Mouse (Mus musculus): ENCODE measurements around the gene Ccdc27. TPM values are rescaled to one million over a fixed set of nuclear protein-coding genes. Genes with fewer than 3 reads are reported as not detected.
A peak's percentile ranks its signal among the peaks of the same experiment; 100 is the strongest.

Ccdc27 gene
- total RNA-seq, 1 experiment = not detected

DNA sequence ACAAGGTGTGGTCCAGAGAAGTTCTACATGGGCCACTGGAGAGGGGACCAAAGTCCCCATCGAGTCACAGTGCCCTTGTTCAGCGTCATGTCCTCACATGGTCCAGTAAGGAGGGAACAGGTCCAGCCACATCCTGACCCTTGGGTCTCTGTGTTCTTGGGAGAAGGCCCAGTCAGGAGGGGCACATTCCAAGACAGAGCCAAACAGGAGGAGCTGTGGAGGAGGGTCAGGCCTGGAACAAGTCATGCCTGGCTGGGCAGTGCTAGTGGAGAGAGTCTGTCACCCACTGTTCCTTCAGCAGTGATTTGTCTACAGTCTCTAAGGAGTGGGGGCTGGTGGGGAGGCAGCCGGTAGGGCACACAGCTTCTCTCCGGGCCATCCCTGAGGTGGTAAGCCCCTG, 20.1 kb downstream of the Ccdc27 start:
- Histone ChIP-seq H3K4me3 (ENCODE audit: insufficient read depth in 1 of 2, low read depth in 1 of 2, low read length in 2 of 2, poor library complexity in 1 of 2, severe bottlenecking in 1 of 2) (no peak overlapping the region), H3K9me3 (ENCODE audit: control insufficient read depth, insufficient read depth, low read depth, low read length) (no peaks in the 10 kb centered on the region), H3K27ac (ENCODE audit: insufficient read depth, low read depth, low read length, poor library complexity, severe bottlenecking) (no peak overlapping the region), H3K4me1 (ENCODE audit: control insufficient read depth in 2 of 2, insufficient read depth in 2 of 2, low read length in 2 of 2, poor library complexity in 1 of 2) (peaks cover 0 to 4% of the 10 kb centered on the region in 2 experiments; a peak in 1 of 4 replicates), H3K9ac (ENCODE audit: insufficient read depth, low read depth, low read length, poor library complexity, severe bottlenecking) (no peak overlapping the region), H3K36me3 (ENCODE audit: control insufficient read depth, insufficient read depth, low read length, poor library complexity, severe bottlenecking) (peaks cover 41% of the 10 kb centered on the region)
- no peak for DNase-seq (ENCODE audit: low read depth, low spot score)
- TF ChIP-seq HCFC1 (IDR thresholded peaks at IDR 0.05; ENCODE audit: borderline replicate concordance, insufficient read depth, low read length) (no peak), MAFK (IDR thresholded peaks at IDR 0.05; ENCODE audit: insufficient read depth, low read depth, low read length) (no peak), ZNF384 (IDR thresholded peaks at IDR 0.05; ENCODE audit: low read depth, low read length) (no peak), CHD2 (IDR thresholded peaks at IDR 0.05; ENCODE audit: low read depth, low read length) (no peak), ZC3H11A (IDR thresholded peaks at IDR 0.05; ENCODE audit: borderline replicate concordance, low read depth, low read length) (no peak)
- in situ Hi-C loops (cut with MboI; ENCODE audit: low sequenced_read_pairs in 2 of 2, unreplicated experiment in 2 of 2) = no loop called here

DNA sequence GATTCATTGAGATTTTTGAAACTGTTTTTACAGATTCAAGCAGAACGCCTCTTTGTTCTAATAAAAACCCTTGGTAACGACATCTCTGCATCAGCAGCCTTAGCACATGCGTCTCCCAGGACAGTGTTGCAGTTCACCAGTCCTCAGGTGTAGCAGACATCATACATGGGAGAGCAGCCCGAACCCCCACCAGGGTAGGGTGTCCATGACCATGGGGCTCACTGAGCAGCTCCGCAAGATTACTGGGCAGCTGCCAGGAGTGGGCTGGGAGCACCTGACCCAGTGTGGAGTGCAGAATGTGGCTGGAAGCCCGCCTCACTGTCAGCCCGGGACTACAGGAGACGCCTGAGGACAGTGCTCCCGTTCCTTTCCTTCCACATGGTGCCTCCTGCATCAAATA, 21.0 kb downstream of the Ccdc27 start:
- in situ Hi-C loops (cut with MboI; ENCODE audit: low sequenced_read_pairs in 2 of 2, unreplicated experiment in 2 of 2) = no loop called here
- Histone ChIP-seq H3K36me3 (ENCODE audit: control insufficient read depth, insufficient read depth, low read length, poor library complexity, severe bottlenecking) (peaks cover 50% of the 10 kb centered on the region), H3K9me3 (ENCODE audit: control insufficient read depth, insufficient read depth, low read depth, low read length) (no peaks in the 10 kb centered on the region), H3K9ac (ENCODE audit: insufficient read depth, low read depth, low read length, poor library complexity, severe bottlenecking) (no peak overlapping the region), H3K4me3 (ENCODE audit: insufficient read depth in 1 of 2, low read depth in 1 of 2, low read length in 2 of 2, poor library complexity in 1 of 2, severe bottlenecking in 1 of 2) (no peak overlapping the region), H3K4me1 (ENCODE audit: control insufficient read depth in 2 of 2, insufficient read depth in 2 of 2, low read length in 2 of 2, poor library complexity in 1 of 2) (peaks cover 0 to 4% of the 10 kb centered on the region in 2 experiments; a peak in 1 of 4 replicates), H3K27ac (ENCODE audit: insufficient read depth, low read depth, low read length, poor library complexity, severe bottlenecking) (no peak overlapping the region)
- TF ChIP-seq MAFK (IDR thresholded peaks at IDR 0.05; ENCODE audit: insufficient read depth, low read depth, low read length) (no peak), CHD2 (IDR thresholded peaks at IDR 0.05; ENCODE audit: low read depth, low read length) (no peak), HCFC1 (IDR thresholded peaks at IDR 0.05; ENCODE audit: borderline replicate concordance, insufficient read depth, low read length) (no peak), ZNF384 (IDR thresholded peaks at IDR 0.05; ENCODE audit: low read depth, low read length) (no peak), ZC3H11A (IDR thresholded peaks at IDR 0.05; ENCODE audit: borderline replicate concordance, low read depth, low read length) (no peak)
- DNase-seq (ENCODE audit: low read depth, low spot score) = no peak

DNA sequence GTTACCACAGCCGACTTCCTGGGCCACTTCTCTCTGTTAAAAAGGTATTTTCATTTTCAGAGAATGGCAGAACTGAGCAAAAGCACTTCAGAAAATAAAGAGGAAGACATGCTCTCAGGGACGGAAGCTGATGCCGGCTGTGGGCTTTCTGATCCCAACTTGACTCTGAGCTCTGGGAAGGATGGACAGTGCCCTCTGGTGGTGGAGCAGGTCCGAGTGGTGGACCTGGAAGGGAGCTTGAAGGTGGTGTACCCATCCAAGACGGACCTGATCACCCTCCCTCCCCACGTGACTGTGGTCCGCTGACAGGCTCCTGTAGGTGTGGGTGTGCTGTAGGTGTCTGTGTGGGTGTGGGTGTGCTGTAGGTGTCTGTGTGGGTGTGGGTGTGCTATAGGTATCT, 22.9 kb downstream of the Ccdc27 start:
- Histone ChIP-seq H3K4me3 (ENCODE audit: insufficient read depth in 1 of 2, low read depth in 1 of 2, low read length in 2 of 2, poor library complexity in 1 of 2, severe bottlenecking in 1 of 2) (no peak overlapping the region), H3K36me3 (ENCODE audit: control insufficient read depth, insufficient read depth, low read length, poor library complexity, severe bottlenecking) (peaks cover 63% of the 10 kb centered on the region), H3K4me1 (ENCODE audit: control insufficient read depth in 2 of 2, insufficient read depth in 2 of 2, low read length in 2 of 2, poor library complexity in 1 of 2) (0 out of 4 replicates have a peak, but pooled peaks cover 0 to 2% of the 10 kb centered on the region in 2 experiments), H3K9me3 (ENCODE audit: control insufficient read depth, insufficient read depth, low read depth, low read length) (no peaks in the 10 kb centered on the region), H3K9ac (ENCODE audit: insufficient read depth, low read depth, low read length, poor library complexity, severe bottlenecking) (no peak overlapping the region), H3K27ac (ENCODE audit: insufficient read depth, low read depth, low read length, poor library complexity, severe bottlenecking) (no peak overlapping the region)
- peak; percentile 45 for DNase-seq (ENCODE audit: low read depth, low spot score)
- TF ChIP-seq MAFK (IDR thresholded peaks at IDR 0.05; ENCODE audit: insufficient read depth, low read depth, low read length) = no peak
- in situ Hi-C loops (cut with MboI; ENCODE audit: low sequenced_read_pairs in 2 of 2, unreplicated experiment in 2 of 2) = no loop called here

DNA sequence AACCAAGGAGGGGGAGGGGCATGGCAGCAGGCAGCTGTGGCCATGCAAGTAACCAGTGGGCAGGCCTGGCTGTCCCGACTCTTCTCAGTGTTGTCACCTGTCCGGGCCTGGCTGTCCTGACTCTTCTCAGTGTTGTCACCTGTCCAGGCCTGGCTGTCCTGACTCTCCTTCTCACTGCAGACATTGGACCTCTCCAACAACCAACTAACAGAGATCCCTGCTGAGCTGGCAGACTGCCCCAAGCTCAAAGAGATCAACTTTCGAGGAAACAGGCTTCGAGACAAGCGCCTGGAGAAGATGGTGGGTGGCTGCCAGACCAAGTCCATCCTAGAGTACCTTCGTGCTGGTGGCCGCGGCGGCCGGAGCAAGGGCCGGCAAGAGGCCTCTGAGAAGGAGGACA, 27.0 kb downstream of the Ccdc27 start:
- Histone ChIP-seq H3K36me3 (ENCODE audit: control insufficient read depth, insufficient read depth, low read length, poor library complexity, severe bottlenecking) (peaks cover 56% of the 10 kb centered on the region), H3K9me3 (ENCODE audit: control insufficient read depth, insufficient read depth, low read depth, low read length) (no peaks in the 10 kb centered on the region), H3K27ac (ENCODE audit: insufficient read depth, low read depth, low read length, poor library complexity, severe bottlenecking) (no peak overlapping the region), H3K4me1 (ENCODE audit: control insufficient read depth in 2 of 2, insufficient read depth in 2 of 2, low read length in 2 of 2, poor library complexity in 1 of 2) (peaks cover 5 to 14% of the 10 kb centered on the region in 2 experiments; a peak in 2 of 4 replicates), H3K9ac (ENCODE audit: insufficient read depth, low read depth, low read length, poor library complexity, severe bottlenecking) (no peak overlapping the region), H3K4me3 (ENCODE audit: insufficient read depth in 1 of 2, low read depth in 1 of 2, low read length in 2 of 2, poor library complexity in 1 of 2, severe bottlenecking in 1 of 2) (no peak overlapping the region)
- in situ Hi-C loops (cut with MboI; ENCODE audit: low sequenced_read_pairs in 2 of 2, unreplicated experiment in 2 of 2) = no loop called here
- DNase-seq (ENCODE audit: low read depth, low spot score) = no peak
- no peak for TF ChIP-seq CHD2 (IDR thresholded peaks at IDR 0.05; ENCODE audit: low read depth, low read length)
- TF ChIP-seq ZNF384 (IDR thresholded peaks at IDR 0.05; ENCODE audit: low read depth, low read length) = no peak
- no peak for TF ChIP-seq MAFK (IDR thresholded peaks at IDR 0.05; ENCODE audit: insufficient read depth, low read depth, low read length)
- no peak for TF ChIP-seq ZC3H11A (IDR thresholded peaks at IDR 0.05; ENCODE audit: borderline replicate concordance, low read depth, low read length)
- no peak for TF ChIP-seq HCFC1 (IDR thresholded peaks at IDR 0.05; ENCODE audit: borderline replicate concordance, insufficient read depth, low read length)

Data from ES-E14 (cell line).